Mouse (Mus musculus): ENCODE data around the gene Lpp. TPM values are rescaled to one million over a fixed set of nuclear protein-coding genes. Genes with fewer than 3 reads are reported as not detected.

Lpp gene
- polyA plus RNA-seq, 1 experiment from 2014 or later, result 25.9 TPM

DNA sequence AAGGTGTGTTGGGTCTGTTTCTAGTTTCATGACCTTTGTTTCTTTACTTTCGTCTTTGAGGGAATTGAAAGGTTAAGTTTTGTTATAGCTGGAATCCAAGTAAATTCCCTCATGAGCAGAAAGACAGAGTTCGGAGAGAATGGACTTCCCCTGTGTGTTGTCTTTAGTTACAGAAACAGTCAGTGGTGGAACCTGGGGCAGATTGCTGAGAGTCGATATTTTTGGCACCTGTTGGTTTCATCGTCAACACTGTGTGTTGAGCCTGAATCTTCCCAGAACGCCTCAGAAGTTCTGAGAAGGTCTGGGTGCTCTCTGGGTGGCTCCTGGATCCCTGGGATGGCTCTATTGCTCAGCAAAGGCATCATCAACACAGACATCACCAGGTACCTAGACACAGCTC lies 201.2 kb downstream of the Lpp start:
- no peaks in the 10 kb centered on the region for H3K36me3 ChIP-seq
- no peaks in the 10 kb centered on the region for H3K4me1 ChIP-seq
- H3K9me3 ChIP-seq (replicated peaks), result no peaks in the 10 kb centered on the region
- H3K27me3 ChIP-seq, result no peaks in the 10 kb centered on the region
- no peak overlapping the region for H3K4me3 ChIP-seq
- no peak overlapping the region for H3K27ac ChIP-seq
- H3K9ac ChIP-seq, result no peak overlapping the region
- ATAC-seq (ENCODE audit: low FRiP score), result no peak
- H3K4me2 ChIP-seq (replicated peaks), result no peak overlapping the region
- WGBS, result 81% methylated on average over 5 of the region's 5 CpGs

DNA sequence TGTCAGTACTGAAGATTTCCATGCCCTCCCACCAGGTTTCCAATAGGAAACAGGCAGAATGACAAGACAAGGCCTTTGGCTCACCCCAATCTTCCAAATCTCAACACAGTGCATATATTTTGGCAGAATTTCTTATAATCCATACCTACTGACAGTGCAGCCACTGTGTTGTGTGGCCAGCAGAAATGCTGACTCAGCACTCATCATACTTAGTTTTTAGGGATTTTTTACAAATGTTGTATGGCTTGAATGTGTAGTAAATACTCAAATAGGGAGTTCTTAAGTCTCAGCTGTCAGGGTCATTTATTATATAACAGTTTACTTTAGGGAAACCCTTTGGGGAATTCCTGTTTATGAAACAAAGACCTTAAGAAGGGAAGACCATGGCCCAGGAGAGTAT lies 202.2 kb downstream of the Lpp start:
- H3K9ac ChIP-seq, result no peak overlapping the region
- no peak for ATAC-seq (ENCODE audit: low FRiP score)
- no peaks in the 10 kb centered on the region for H3K4me1 ChIP-seq
- no peaks in the 10 kb centered on the region for H3K27me3 ChIP-seq
- H3K27ac ChIP-seq, result no peak overlapping the region
- H3K36me3 ChIP-seq, result no peaks in the 10 kb centered on the region
- no peak overlapping the region for H3K4me2 ChIP-seq (replicated peaks)
- no peaks in the 10 kb centered on the region for H3K9me3 ChIP-seq (replicated peaks)
- H3K4me3 ChIP-seq, result no peak overlapping the region

- H3K36me3 ChIP-seq, result no peaks in the 10 kb centered on the region
- H3K27me3 ChIP-seq, result no peaks in the 10 kb centered on the region
- no peak overlapping the region for H3K9ac ChIP-seq
- H3K27ac ChIP-seq, result no peak overlapping the region
- no peaks in the 10 kb centered on the region for H3K9me3 ChIP-seq (replicated peaks)
- H3K4me3 ChIP-seq, result no peak overlapping the region
- H3K4me1 ChIP-seq, result no peaks in the 10 kb centered on the region
- no peak overlapping the region for H3K4me2 ChIP-seq (replicated peaks)
- 88% methylated on average over 7 of the region's 7 CpGs for WGBS
- ATAC-seq (ENCODE audit: low FRiP score), result no peak
Measured at GRCm38 (mm10) chr16:24598567-24598966, 205.3 kb downstream of the Lpp start.

GRCm38 (mm10) chr16:24599766-24600165 lies 206.5 kb downstream of the Lpp start:
- Histone ChIP-seq H3K9me3 (replicated peaks) (no peaks in the 10 kb centered on the region), H3K27me3 (no peaks in the 10 kb centered on the region), H3K4me2 (replicated peaks) (no peak overlapping the region), H3K4me1 (no peaks in the 10 kb centered on the region), H3K9ac (no peak overlapping the region), H3K36me3 (no peaks in the 10 kb centered on the region), H3K27ac (no peak overlapping the region), H3K4me3 (no peak overlapping the region)
- ATAC-seq (ENCODE audit: low FRiP score), result no peak
- WGBS, result 85% methylated on average over 7 of the region's 7 CpGs

DNA sequence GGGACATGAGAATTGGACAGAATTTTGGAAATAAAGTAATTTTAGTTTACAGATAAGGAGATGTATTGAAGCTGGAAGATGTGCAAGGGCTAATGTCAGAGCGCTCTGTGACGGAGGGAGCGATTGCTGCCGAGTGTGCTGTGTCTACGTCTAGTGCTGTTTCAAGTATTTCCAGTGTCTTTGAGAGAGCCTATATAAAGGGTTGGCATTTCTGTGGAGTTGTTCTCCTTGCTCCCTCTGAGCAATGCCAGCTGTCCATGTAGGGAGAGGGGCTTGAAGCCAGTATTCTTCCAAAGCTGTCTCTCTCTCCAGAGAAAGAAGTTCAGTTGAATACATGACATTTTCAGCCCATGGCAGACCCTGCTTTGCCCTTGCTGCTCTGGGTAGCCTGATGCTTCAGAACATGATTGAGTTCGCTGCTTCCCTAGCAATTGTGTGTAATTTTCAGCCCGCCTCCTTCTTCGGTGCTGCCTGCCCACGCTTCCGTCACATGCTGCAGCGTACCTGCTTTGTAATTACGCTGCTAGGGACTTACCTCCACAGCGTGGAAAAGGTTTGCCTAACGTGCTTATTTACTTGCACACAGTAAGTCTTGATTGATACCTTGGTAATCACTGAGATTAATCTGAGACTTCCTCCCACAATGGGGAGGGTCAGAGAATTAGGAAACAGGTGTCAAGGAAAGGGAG lies 207.1 kb downstream of the Lpp start:
- Histone ChIP-seq H3K9me3 (replicated peaks) (no peaks in the 10 kb centered on the region), H3K9ac (no peak overlapping the region), H3K27ac (no peak overlapping the region), H3K4me2 (replicated peaks) (no peak overlapping the region), H3K36me3 (no peaks in the 10 kb centered on the region), H3K27me3 (no peaks in the 10 kb centered on the region), H3K4me3 (no peak overlapping the region), H3K4me1 (no peaks in the 10 kb centered on the region)
- 90% methylated on average over 14 of the region's 14 CpGs for WGBS
- no peak for ATAC-seq (ENCODE audit: low FRiP score)

GRCm38 (mm10) chr16:24603342-24603741 lies 210.0 kb downstream of the Lpp start:
- Histone ChIP-seq H3K9me3 (replicated peaks) (no peaks in the 10 kb centered on the region), H3K27me3 (no peaks in the 10 kb centered on the region), H3K36me3 (no peaks in the 10 kb centered on the region), H3K4me2 (replicated peaks) (no peak overlapping the region), H3K4me1 (no peaks in the 10 kb centered on the region), H3K27ac (no peak overlapping the region), H3K4me3 (no peak overlapping the region), H3K9ac (no peak overlapping the region)
- 87% methylated on average over 4 of the region's 4 CpGs for WGBS
- ATAC-seq (ENCODE audit: low FRiP score), result no peak

- Histone ChIP-seq H3K4me1 (no peaks in the 10 kb centered on the region), H3K27ac (no peak overlapping the region), H3K27me3 (no peaks in the 10 kb centered on the region), H3K9ac (no peak overlapping the region), H3K4me2 (replicated peaks) (no peak overlapping the region), H3K4me3 (no peak overlapping the region), H3K36me3 (no peaks in the 10 kb centered on the region), H3K9me3 (replicated peaks) (no peaks in the 10 kb centered on the region)
- WGBS, result 93% methylated on average over 8 of the region's 8 CpGs
- no peak for ATAC-seq (ENCODE audit: low FRiP score)
Measured at GRCm38 (mm10) chr16:24607896-24608457, 214.7 kb downstream of the Lpp start.

DNA sequence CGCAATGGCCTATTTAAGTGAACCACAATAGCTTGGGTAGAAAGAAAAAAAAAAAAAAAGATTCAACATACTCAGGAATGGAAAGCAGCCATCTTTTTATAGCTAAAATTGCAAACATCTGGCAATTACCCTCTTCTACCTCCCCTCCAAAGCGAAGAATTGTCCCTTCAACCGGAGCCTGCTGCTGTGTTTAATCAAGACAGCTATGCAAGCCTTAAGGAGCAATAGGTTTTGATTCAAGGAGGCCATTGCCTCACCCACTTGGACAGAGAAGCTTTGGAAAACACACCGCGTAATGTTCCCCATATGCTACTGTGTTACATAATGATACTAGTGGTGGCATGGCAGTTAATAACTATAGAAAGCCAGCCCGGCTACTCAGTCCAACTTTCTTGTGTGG lies 226.2 kb downstream of the Lpp start:
- WGBS, result 89% methylated on average over 6 of the region's 6 CpGs
- Histone ChIP-seq H3K4me1 (peaks cover 4% of the 10 kb centered on the region; the same call in 1 of the 2 replicates), H3K27me3 (no peaks in the 10 kb centered on the region), H3K9me3 (replicated peaks) (no peaks in the 10 kb centered on the region), H3K9ac (no peak overlapping the region), H3K36me3 (no peaks in the 10 kb centered on the region), H3K27ac (no peak overlapping the region), H3K4me2 (replicated peaks) (no peak overlapping the region), H3K4me3 (no peak overlapping the region)
- ATAC-seq (ENCODE audit: low FRiP score), result no peak

DNA sequence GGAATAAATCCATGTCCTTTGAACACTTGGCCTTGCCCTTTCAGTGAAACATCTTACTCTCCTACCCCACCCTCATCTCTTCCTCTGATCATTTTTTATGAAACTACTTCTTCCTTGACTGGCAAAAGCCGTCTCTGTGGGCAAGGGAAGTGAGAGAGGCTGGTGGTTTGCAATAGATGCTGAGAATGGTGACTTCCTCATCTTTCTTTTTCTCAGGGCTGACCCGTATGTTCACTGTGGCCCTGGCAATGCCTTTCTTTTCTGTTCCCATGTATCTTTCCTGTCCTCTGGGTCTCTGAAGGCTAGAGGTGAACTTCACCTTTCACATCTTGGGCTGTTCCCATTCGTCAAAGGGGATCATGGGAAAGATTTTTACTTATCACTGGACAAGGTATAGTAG lies 226.7 kb downstream of the Lpp start:
- Histone ChIP-seq H3K9me3 (replicated peaks) (no peaks in the 10 kb centered on the region), H3K4me3 (no peak overlapping the region), H3K27ac (no peak overlapping the region), H3K4me2 (replicated peaks) (no peak overlapping the region), H3K27me3 (no peaks in the 10 kb centered on the region), H3K36me3 (no peaks in the 10 kb centered on the region), H3K9ac (no peak overlapping the region), H3K4me1 (peaks cover 8% of the 10 kb centered on the region)
- WGBS, result 92% methylated on average over 3 of the region's 3 CpGs
- no peak for ATAC-seq (ENCODE audit: low FRiP score)

DNA sequence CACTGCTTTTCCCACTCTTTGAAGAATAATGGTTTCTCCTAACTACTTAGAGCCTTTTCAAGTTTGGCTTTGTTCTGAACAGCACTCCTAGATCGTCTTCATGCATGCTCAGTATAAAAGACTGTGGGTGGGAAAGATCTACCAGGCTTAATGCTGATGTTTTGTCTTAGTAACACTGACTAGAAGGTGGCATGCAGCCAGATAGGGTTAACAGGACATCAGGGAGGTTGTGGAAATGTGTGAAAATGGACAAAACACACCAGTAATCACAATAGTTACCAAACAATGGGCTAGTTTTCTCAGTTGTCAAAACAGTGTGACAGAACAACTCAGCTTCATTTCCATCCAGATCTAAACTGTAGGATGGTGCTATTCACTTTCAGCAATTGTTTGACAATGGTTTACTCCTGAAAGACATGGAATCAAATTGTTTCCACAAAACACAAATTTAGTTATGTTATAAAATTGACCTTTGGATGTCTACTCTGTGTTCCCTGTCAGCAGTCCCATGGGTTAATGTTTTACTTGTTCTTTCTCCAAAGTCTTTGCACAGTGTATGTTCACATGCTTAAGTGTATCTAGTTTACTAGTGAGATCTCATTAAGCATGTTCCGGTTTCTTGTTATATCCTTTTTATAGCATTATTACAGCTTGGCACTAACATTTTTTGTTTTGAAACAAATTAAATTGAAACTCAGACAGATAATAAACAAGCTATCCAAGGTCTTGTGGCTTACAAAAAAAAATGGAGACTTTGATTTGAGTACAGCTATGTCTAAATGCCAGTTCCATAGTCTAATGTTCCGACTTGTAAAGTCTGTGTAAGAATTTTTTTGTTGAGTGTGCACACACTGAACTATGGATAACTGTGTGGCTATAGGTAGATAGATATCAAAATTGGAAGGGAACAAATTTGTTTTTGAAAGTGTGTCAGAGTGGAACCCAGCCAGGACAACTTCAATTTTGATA lies 229.2 kb downstream of the Lpp start:
- Histone ChIP-seq H3K9ac (no peak overlapping the region), H3K27ac (no peak overlapping the region), H3K9me3 (replicated peaks) (no peaks in the 10 kb centered on the region), H3K4me3 (no peak overlapping the region), H3K36me3 (no peaks in the 10 kb centered on the region), H3K4me2 (replicated peaks) (no peak overlapping the region), H3K4me1 (peaks cover 9% of the 10 kb centered on the region), H3K27me3 (no peaks in the 10 kb centered on the region)
- WGBS, result 67% methylated on average over 3 of the region's 3 CpGs
- no peak for ATAC-seq (ENCODE audit: low FRiP score)

- H3K9ac ChIP-seq, result no peak overlapping the region
- no peaks in the 10 kb centered on the region for H3K9me3 ChIP-seq (replicated peaks)
- no peaks in the 10 kb centered on the region for H3K36me3 ChIP-seq
- H3K4me3 ChIP-seq, result no peak overlapping the region
- no peaks in the 10 kb centered on the region for H3K27me3 ChIP-seq
- peaks cover 9% of the 10 kb centered on the region for H3K4me1 ChIP-seq
- 45% methylated on average over 5 of the region's 5 CpGs for WGBS
- ATAC-seq (ENCODE audit: low FRiP score), result no peak
- H3K27ac ChIP-seq, result no peak overlapping the region
- no peak overlapping the region for H3K4me2 ChIP-seq (replicated peaks)
Measured at GRCm38 (mm10) chr16:24624335-24624734, 231.0 kb downstream of the Lpp start.

DNA sequence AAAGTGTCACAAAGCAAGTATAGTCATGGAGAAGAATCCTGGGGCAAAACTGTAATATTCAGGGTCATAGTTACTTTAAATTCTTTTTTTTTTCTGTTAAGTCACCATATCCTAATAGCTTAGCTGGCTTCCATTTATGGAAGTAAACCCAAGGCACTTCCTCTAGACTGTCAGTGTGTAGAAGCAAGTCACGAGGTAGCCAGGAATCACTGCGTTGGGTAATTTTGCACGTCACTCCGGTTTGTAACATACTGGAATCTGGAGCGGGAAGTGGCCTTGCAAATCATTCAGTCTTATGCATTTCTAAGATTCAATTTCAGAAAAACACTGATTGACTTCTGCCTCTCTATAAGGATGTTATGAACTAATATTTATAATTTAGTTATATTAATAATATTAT lies 232.3 kb downstream of the Lpp start:
- Histone ChIP-seq H3K4me2 (replicated peaks) (no peak overlapping the region), H3K36me3 (no peaks in the 10 kb centered on the region), H3K4me3 (no peak overlapping the region), H3K9ac (no peak overlapping the region), H3K9me3 (replicated peaks) (no peaks in the 10 kb centered on the region), H3K27ac (no peak overlapping the region), H3K27me3 (no peaks in the 10 kb centered on the region), H3K4me1 (peaks cover 9% of the 10 kb centered on the region)
- no peak for ATAC-seq (ENCODE audit: low FRiP score)
- WGBS, result 95% methylated on average over 5 of the region's 5 CpGs
